Comparison of ENCODE assay signal across 11 mouse cellular contexts in the genomic region with DNA sequence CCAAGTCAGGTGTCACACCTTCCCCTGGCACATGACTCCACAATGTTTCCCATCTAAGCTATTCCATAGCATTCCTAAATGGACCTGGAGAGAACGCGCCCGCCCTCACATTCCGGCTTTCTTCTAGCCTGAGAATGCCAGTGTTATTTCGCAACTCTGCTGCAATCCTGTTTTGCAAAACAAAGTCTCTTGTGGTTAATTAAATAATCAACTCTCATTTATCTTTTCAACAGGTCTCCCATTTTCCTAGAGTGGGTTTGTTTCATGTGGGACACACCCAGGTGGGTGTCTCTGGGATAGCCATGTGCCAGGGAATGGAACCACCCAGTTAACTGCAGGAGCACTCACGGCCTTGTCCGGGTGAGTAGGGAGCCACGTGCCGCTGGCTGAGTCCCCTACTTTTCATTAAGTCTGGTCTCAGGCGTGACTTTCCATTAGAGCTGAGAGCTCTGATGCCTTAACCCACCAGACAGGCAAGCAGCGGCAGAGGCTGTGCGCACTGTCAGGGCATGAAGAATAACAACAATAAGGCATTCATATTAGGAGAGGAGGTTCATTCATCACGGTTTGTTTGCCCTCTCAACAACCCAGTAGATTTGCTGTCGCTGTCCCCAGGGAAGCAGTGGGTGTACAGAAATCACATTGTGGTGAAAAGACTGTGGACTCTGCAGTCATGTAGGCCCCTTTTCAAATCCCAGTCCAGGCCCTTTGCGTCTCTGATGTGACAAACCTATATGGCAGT.
DNase-seq lines count a peak whose midpoint lies in the region; ATAC-seq and TF ChIP-seq lines count a peak whose summit lies in the region.
"Had no signal": no experiment of that assay in that cellular context is flagged by ENCODE, and none has a peak within 500 bp of the region (broad histone marks: within the 10 kb centered on the region; RNA-seq: fewer than 3 reads in every experiment).

No protein-coding gene starts in this region.

- H3K4me3 ChIP-seq in lung, adult 2 months (replicated peaks; ENCODE audit: extremely low read depth, low read depth, low read length): no peak overlapping the region
- no peak overlapping the region for H3K4me3 ChIP-seq in hindbrain, embryonic 12.5 days
- H3K4me3 ChIP-seq in neural tube, embryonic 12.5 days: no peak overlapping the region

- DNase-seq in lung, adult 2 months: peak; percentile 13
- DNase-seq in lung, postnatal 10 days: no peak
- peak; percentile 61 for DNase-seq in R1 (ENCODE audit: low read depth, low spot score)
- no peak for DNase-seq in cerebellum, adult 9-11 months
- no peak for DNase-seq in thymus, adult 18-20 months
- DNase-seq: cerebellum, adult 8-10 months; heart, postnatal 4 days; kidney, adult 9 months; thymus, postnatal 25 days had no signal

- H3K36me3 ChIP-seq in hindbrain, embryonic 12.5 days: no peaks in the 10 kb centered on the region
- H3K36me3 ChIP-seq in neural tube, embryonic 12.5 days: no peaks in the 10 kb centered on the region

- no peak for TF ChIP-seq CTCF in lung, adult 2 months (IDR thresholded peaks at IDR 0.05; ENCODE audit: insufficient read depth, low read length)

- peak; percentile 71 for ATAC-seq in hindbrain, embryonic 12.5 days (ENCODE audit: low FRiP score)
- ATAC-seq in neural tube, embryonic 12.5 days (ENCODE audit: low FRiP score, low read depth): peak; percentile 46

- no peak overlapping the region for H3K4me2 ChIP-seq in hindbrain, embryonic 12.5 days (replicated peaks)
- H3K4me2 ChIP-seq in neural tube, embryonic 12.5 days (replicated peaks): no peak overlapping the region

- H3K27ac ChIP-seq in hindbrain, embryonic 12.5 days: no peak overlapping the region
- no peak overlapping the region for H3K27ac ChIP-seq in neural tube, embryonic 12.5 days

- 66% methylated on average over 15 of the region's 15 CpGs for WGBS in lung, adult 2 months
- 45% methylated on average over 15 of the region's 15 CpGs for WGBS in hindbrain, embryonic 12.5 days
- WGBS in neural tube, embryonic 12.5 days: 45% methylated on average over 15 of the region's 15 CpGs

- H3K9ac ChIP-seq in hindbrain, embryonic 12.5 days: no peak overlapping the region
- no peak overlapping the region for H3K9ac ChIP-seq in neural tube, embryonic 12.5 days

- 0 out of 2 replicates have a peak, but pooled peaks cover 3% of the 10 kb centered on the region for H3K4me1 ChIP-seq in lung, adult 2 months (ENCODE audit: control insufficient read depth, insufficient read depth, low read length)
- H3K4me1 ChIP-seq in hindbrain, embryonic 12.5 days: peaks cover 33% of the 10 kb centered on the region
- H3K4me1 ChIP-seq in neural tube, embryonic 12.5 days: peaks cover 27% of the 10 kb centered on the region; the same call in 1 of the 2 replicates

- TF ChIP-seq POLR2A in lung, adult 2 months (IDR thresholded peaks at IDR 0.05; ENCODE audit: borderline replicate concordance, extremely low read depth, low read depth, low read length): no peak

- no peaks in the 10 kb centered on the region for H3K9me3 ChIP-seq in hindbrain, embryonic 12.5 days (replicated peaks)
- no peaks in the 10 kb centered on the region for H3K9me3 ChIP-seq in neural tube, embryonic 12.5 days

- H3K27me3 ChIP-seq in hindbrain, embryonic 12.5 days: peaks cover 47% of the 10 kb centered on the region
- peaks cover 9% of the 10 kb centered on the region; the same call in 1 of the 2 replicates for H3K27me3 ChIP-seq in neural tube, embryonic 12.5 days (replicated peaks)

Comparison
In these comparisons a context has a peak if more than half of its experiments do, and no peak if none do; other contexts are left out.
1. DNase-seq: peak in lung, adult 2 months (single experiment) and R1 (single experiment); none in lung, postnatal 10 days (single experiment), cerebellum, adult 9-11 months (single experiment) and thymus, adult 18-20 months (0 of 2).